Mouse (Mus musculus) limb, embryonic 11.5 days (tissue): ENCODE data around the gene Sult6b1. TPM values are rescaled to one million over a fixed set of nuclear protein-coding genes. Genes with fewer than 3 reads are reported as not detected.
A peak's percentile ranks its signal among the peaks of the same experiment; 100 is the strongest.

Source experiments
- ATAC-seq: fragments of 200-750 bp; cut with Nextera tagmentation; 2 replicates; pipeline ENCODE4 v1.8.0; 2017; ENCODE audit warnings: low read depth; ENCODE audit not compliant: insufficient number of reproducible peaks, low FRiP score, low TSS enrichment
- DNase-seq: peaks from one replicate; pipeline ENCODE4 v3.0.0-alpha.2; 2015; ENCODE audit warnings: low spot score
- H3K27ac ChIP-seq: fragments of 300-500 bp; sonication (generic); replicated peaks from 2 replicates; pipeline ENCODE4 v1.5.1; 2014; ENCODE audit warnings: low read depth, mild to moderate bottlenecking, low read length
- H3K27me3 ChIP-seq: fragments of 300-500 bp; sonication (generic); 2 replicates; pipeline ENCODE4 v1.6.1; 2014; ENCODE audit warnings: mild to moderate bottlenecking, low read length, mixed read lengths; ENCODE audit not compliant: control insufficient read depth, insufficient read depth
- H3K36me3 ChIP-seq: fragments of 300-500 bp; sonication (generic); 2 replicates; pipeline ENCODE4 v1.6.1; 2014; ENCODE audit warnings: mild to moderate bottlenecking, low read length, moderate library complexity, mixed read lengths; ENCODE audit not compliant: control insufficient read depth, insufficient read depth
- H3K4me1 ChIP-seq: fragments of 300-500 bp; sonication (generic); 2 replicates; pipeline ENCODE4 v1.6.1; 2014; ENCODE audit warnings: low read length, mixed read lengths; ENCODE audit not compliant: control insufficient read depth, insufficient read depth
- H3K4me2 ChIP-seq: fragments of 300-500 bp; sonication (generic); 2 replicates; pipeline ENCODE4 v1.6.1; 2014; ENCODE audit warnings: low read depth, mild to moderate bottlenecking, moderate library complexity; ENCODE audit not compliant: severe bottlenecking
- H3K4me3 ChIP-seq: fragments of 300-500 bp; sonication (generic); 2 replicates; pipeline ENCODE4 v1.5.1; 2014; ENCODE audit warnings: low read depth, low read length
- H3K9ac ChIP-seq: fragments of 300-500 bp; sonication (generic); 2 replicates; pipeline ENCODE4 v1.6.1; 2014; ENCODE audit warnings: mild to moderate bottlenecking, low read length
- H3K9me3 ChIP-seq: fragments of 300-500 bp; sonication (generic); 2 replicates; pipeline ENCODE4 v1.6.1; 2016; ENCODE audit warnings: low read length; ENCODE audit not compliant: control insufficient read depth
- WGBS: fragments of 180-500 bp; shearing (Covaris S2); extraction: QIAGEN DNeasy Blood & Tissue Kit; methylation state at CpG from one replicate; pipeline ENCODE4 v1.1.7; 2014; 5-methylcytosine and 5-hydroxymethylcytosine counted together
- polyA plus RNA-seq: library from polyadenylated mRNA; unstranded; fragments of >200 nt; fragmentation: Nextera tagmentation; extraction: Ambion mirVana; gene quantifications from 2 replicates; pipeline ENCODE4 v1.2.1, GENCODE M21; 2014

The Sult6b1 gene
- polyA plus RNA-seq, 1 experiment from 2014 or later, result 0.12 TPM

GRCm38 (mm10) chr17:78935857-78936256 lies 29.1 kb upstream of the Sult6b1 start:
- H3K4me2 ChIP-seq, result peak overlapping the region; percentile 61
- no peak for ATAC-seq
- H3K27ac ChIP-seq, result no peak overlapping the region
- 84% methylated on average over 2 of the region's 2 CpGs for WGBS
- H3K27me3 ChIP-seq, result no peaks in the 10 kb centered on the region
- H3K4me1 ChIP-seq, result no peaks in the 10 kb centered on the region
- H3K9me3 ChIP-seq, result no peaks in the 10 kb centered on the region
- peak overlapping the region; percentile 90 for H3K4me3 ChIP-seq
- DNase-seq, result no peak
- H3K36me3 ChIP-seq, result peaks cover 17% of the 10 kb centered on the region
- peak overlapping the region; percentile 72; the same call in 1 of the 2 replicates for H3K9ac ChIP-seq

- Histone ChIP-seq H3K4me2 (no peak overlapping the region; the same call in 1 of the 2 replicates), H3K4me1 (no peaks in the 10 kb centered on the region), H3K27me3 (no peaks in the 10 kb centered on the region), H3K36me3 (peaks cover 9% of the 10 kb centered on the region; the same call in 1 of the 2 replicates), H3K9ac (no peak overlapping the region), H3K4me3 (no peak overlapping the region), H3K9me3 (no peaks in the 10 kb centered on the region), H3K27ac (no peak overlapping the region)
- DNase-seq, result no peak
- no peak for ATAC-seq
- 54% methylated on average over 6 of the region's 6 CpGs for WGBS
These were observed 10.9 kb upstream of the Sult6b1 start for GRCm38 (mm10) chr17:78917696-78918095.

- no peak for DNase-seq
- Histone ChIP-seq H3K36me3 (peaks cover 9% of the 10 kb centered on the region; the same call in 1 of the 2 replicates), H3K4me2 (peak overlapping the region; percentile 72), H3K4me1 (no peaks in the 10 kb centered on the region), H3K27ac (peak overlapping the region; percentile 75; the same call in 1 of the 2 replicates), H3K4me3 (peak overlapping the region; percentile 56), H3K9ac (peak overlapping the region; percentile 77), H3K27me3 (no peaks in the 10 kb centered on the region), H3K9me3 (no peaks in the 10 kb centered on the region)
- peak; percentile 48 for ATAC-seq
- 3% methylated on average over 11 of the region's 11 CpGs for WGBS
These were observed 10.1 kb upstream of the Sult6b1 start for GRCm38 (mm10) chr17:78916899-78917298.

GRCm38 (mm10) chr17:78916369-78916813 lies 9.6 kb upstream of the Sult6b1 start, which contains the start of gene Cebpzos:
Gene Cebpzos (plus strand): TSS chr17:78916500.
- ATAC-seq, result peak; percentile 94
- WGBS, result under 1% methylated on average over 37 of the region's 37 CpGs
- peak within 1 kb of the TSS; percentile 72 for H3K4me2 ChIP-seq

GRCm38 (mm10) chr17:78915772-78916171 lies 9.0 kb upstream of the Sult6b1 start:
- ATAC-seq (0 out of 2 replicates have a peak, but pooled peaks have one; percentile 8), DNase-seq (no peak)
- Histone ChIP-seq H3K27me3 (no peaks in the 10 kb centered on the region), H3K9me3 (no peaks in the 10 kb centered on the region), H3K9ac (peak overlapping the region; percentile 77; the same call in 1 of the 2 replicates), H3K4me3 (peak overlapping the region; percentile 56), H3K4me2 (peak overlapping the region; percentile 72), H3K36me3 (peaks cover 3% of the 10 kb centered on the region; the same call in 1 of the 2 replicates), H3K27ac (peak overlapping the region; percentile 75), H3K4me1 (no peaks in the 10 kb centered on the region)
- 54% methylated on average over 6 of the region's 6 CpGs for WGBS

More at GRCm38 (mm10) chr17:78916369-78916813, 9.6 kb upstream of the Sult6b1 start, which contains the start of gene Cebpzos:
- Histone ChIP-seq H3K27ac (peak within 1 kb of the TSS; percentile 75), H3K9ac (peak within 1 kb of the TSS; percentile 77), H3K4me3 (peak within 1 kb of the TSS; percentile 56), H3K9me3 (no peaks in the 10 kb centered on the region), H3K36me3 (peaks cover 6% of the 10 kb centered on the region; the same call in 1 of the 2 replicates), H3K4me1 (no peaks in the 10 kb centered on the region), H3K27me3 (no peaks in the 10 kb centered on the region)
- peak; percentile 93 for DNase-seq

- Histone ChIP-seq H3K27me3 (no peaks in the 10 kb centered on the region), H3K4me3 (no peak overlapping the region), H3K4me1 (no peaks in the 10 kb centered on the region), H3K36me3 (no peaks in the 10 kb centered on the region; the same call in 1 of the 2 replicates), H3K4me2 (no peak overlapping the region), H3K27ac (no peak overlapping the region), H3K9me3 (no peaks in the 10 kb centered on the region), H3K9ac (no peak overlapping the region)
- no peak for DNase-seq
- no peak for ATAC-seq
- WGBS, result 75% methylated on average over 3 of the region's 3 CpGs
These were observed 7.1 kb upstream of the Sult6b1 start for GRCm38 (mm10) chr17:78913921-78914320.

GRCm38 (mm10) chr17:78912861-78913281 lies 6.1 kb upstream of the Sult6b1 start:
- Histone ChIP-seq H3K27me3 (no peaks in the 10 kb centered on the region), H3K4me2 (peak overlapping the region; percentile 25), H3K9me3 (no peaks in the 10 kb centered on the region), H3K27ac (no peak overlapping the region), H3K36me3 (no peaks in the 10 kb centered on the region), H3K4me3 (no peak overlapping the region; the same call in 1 of the 2 replicates), H3K4me1 (no peaks in the 10 kb centered on the region), H3K9ac (no peak overlapping the region)
- no peak for ATAC-seq
- peak; percentile 31 for DNase-seq
- 34% methylated on average over 6 of the region's 6 CpGs for WGBS

GRCm38 (mm10) chr17:78909374-78909773 lies 2.6 kb upstream of the Sult6b1 start:
- Histone ChIP-seq H3K4me1 (no peaks in the 10 kb centered on the region), H3K9ac (no peak overlapping the region)
- 70% methylated on average over 2 of the region's 2 CpGs for WGBS

More at GRCm38 (mm10) chr17:78909374-78909773, 2.6 kb upstream of the Sult6b1 start:
- ATAC-seq (no peak), DNase-seq (no peak)
- Histone ChIP-seq H3K27me3 (no peaks in the 10 kb centered on the region), H3K9me3 (no peaks in the 10 kb centered on the region), H3K36me3 (no peaks in the 10 kb centered on the region), H3K4me3 (no peak overlapping the region), H3K27ac (no peak overlapping the region), H3K4me2 (no peak overlapping the region)
